Mouse (Mus musculus) forebrain, embryonic 16.5 days (tissue): Measurements from ENCODE around the gene Naaa. TPM values are rescaled to one million over a fixed set of nuclear protein-coding genes. Genes with fewer than 3 reads are reported as not detected.

ENCODE experiments used
- polyA plus RNA-seq: library from polyadenylated mRNA; unstranded; fragments of >200 nt; fragmentation: Nextera tagmentation; extraction: Ambion mirVana; gene quantifications from 2 replicates; pipeline ENCODE4 v1.2.1, GENCODE M21; 2015

The Naaa gene
- polyA plus RNA-seq, 1 experiment from 2014 or later = 8.7 TPM

Other genes with a start within 250 kb of the Naaa start
- gene Cdkl2, start 234.3 kb downstream of the Naaa start, polyA plus RNA-seq = 8.3 and 10.2 TPM in 2 replicates
- gene G3bp2, start 194.5 kb downstream of the Naaa start, polyA plus RNA-seq = 345 and 376 TPM in 2 replicates
- gene Uso1, start 140.2 kb downstream of the Naaa start, polyA plus RNA-seq = 39.2 and 43.9 TPM in 2 replicates
- gene U90926, start 62.8 kb downstream of the Naaa start, polyA plus RNA-seq = not detected in 2 replicates
- 0.11 and 0.35 TPM in 2 replicates for gene Ppef2, start 21.9 kb downstream of the Naaa start, polyA plus RNA-seq
- 34.0 and 36.0 TPM in 2 replicates for gene Sdad1, start 32.3 kb upstream of the Naaa start, polyA plus RNA-seq
- not detected in 2 replicates for gene Cxcl9, start 49.9 kb upstream of the Naaa start, polyA plus RNA-seq
- gene Art3, start 53.7 kb upstream of the Naaa start, polyA plus RNA-seq = 3.5 and 5.4 TPM in 2 replicates
- gene Cxcl10, start 70.7 kb upstream of the Naaa start, polyA plus RNA-seq = 0.61 TPM in 1 of 2 replicates, not detected in the other
- 63.4 and 65.6 TPM in 2 replicates for gene Nup54, start 157.0 kb upstream of the Naaa start, polyA plus RNA-seq
- gene Scarb2, start 228.7 kb upstream of the Naaa start, polyA plus RNA-seq = 25.1 and 27.0 TPM in 2 replicates